Mouse (Mus musculus) lung, postnatal 10 days (tissue): ENCODE results near the gene Iqcn.

ENCODE experiments used
- DNase-seq: peaks from one replicate; pipeline ENCODE4 v3.0.0; 2021

The Iqcn gene

DNA sequence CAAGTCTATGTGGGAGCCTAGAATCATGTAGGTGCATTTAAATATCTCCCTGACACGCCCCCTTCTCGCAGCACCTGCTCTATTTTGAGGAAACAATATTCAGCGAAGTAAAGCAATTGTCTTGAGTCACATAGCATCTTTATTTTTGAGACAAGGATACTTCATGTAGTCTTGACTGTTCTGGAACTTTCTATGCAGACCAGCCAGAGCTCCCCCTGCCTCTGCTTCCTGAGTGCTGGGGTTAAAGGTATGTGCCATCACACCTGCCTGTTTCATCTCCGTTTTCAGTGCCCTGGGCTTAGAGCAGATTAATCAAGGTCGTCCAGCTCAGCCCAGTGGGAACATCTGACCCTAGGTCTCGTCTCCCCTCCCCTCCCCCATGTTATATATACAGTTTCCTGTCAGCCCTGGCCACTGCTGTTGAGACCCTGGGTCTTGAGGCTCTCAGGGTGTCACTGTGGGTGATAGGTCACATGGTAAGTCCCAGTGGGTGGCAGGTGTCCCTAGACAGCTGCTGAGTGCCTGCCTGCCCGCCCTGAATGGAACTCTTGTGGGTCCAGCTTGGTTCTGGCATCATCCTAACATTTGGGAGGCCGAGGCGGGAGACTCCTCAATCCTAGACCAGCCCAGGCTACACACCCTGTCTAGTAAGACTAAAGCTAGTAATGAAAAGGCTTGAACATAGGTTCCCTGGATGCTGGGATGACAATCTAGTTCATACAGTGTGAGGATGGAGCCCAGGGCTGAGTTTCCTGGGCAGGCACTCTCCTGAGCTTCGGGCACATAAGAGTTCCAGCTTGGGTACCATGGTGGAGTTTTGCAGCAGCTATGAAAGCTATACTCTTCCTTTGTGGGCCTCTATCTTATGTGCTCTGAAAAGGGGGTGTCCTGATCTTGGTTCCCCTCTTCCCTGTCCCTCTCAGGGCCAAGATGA is 1.9 kb upstream of the Iqcn start:
- DNase-seq, result no peak

DNA sequence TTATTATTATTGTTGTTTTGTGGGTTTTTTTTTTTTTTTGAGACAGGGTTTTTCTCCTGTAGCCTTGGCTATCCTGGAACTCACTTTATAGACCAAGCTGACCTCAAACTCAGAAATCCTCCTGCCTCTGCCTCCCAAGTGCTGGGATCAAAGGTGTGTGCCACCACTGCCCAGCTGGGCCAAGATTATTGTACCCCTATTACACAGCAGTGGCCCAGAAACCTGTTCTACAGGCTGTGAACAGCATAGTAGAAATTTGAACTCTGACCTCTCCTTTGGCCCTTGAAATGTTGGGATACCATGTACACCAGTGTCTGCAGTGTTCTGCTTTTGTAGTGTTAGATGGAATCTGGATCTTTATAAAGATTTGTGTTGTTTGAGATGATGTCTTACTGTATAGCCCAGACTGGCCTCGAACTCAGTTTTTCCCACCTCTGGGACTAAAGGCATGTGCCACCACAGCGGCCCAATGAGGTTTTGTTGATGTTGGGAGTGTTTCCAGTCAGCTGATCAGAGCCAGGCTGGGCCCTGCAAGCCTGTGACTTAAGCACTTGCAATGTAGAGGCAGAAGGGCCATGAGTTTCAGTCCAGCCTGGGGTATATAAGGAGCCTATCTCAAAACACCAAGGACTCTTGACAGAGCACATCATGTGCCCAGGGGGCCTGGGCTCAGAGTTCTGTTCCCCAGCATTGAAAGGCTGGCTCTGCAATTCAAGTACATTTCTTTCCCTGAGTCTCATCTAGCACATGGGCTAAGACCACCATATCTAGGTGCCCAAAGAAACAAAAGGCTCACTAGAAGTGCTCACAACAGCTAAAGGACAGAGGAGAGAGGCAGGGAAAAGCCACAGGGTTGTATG is 1.0 kb upstream of the Iqcn start:
- DNase-seq, result no peak

- DNase-seq, result peak; percentile 83
Observed at GRCm38 (mm10) chr8:70702842-70703182, 445 bp upstream of the Iqcn start.

DNA sequence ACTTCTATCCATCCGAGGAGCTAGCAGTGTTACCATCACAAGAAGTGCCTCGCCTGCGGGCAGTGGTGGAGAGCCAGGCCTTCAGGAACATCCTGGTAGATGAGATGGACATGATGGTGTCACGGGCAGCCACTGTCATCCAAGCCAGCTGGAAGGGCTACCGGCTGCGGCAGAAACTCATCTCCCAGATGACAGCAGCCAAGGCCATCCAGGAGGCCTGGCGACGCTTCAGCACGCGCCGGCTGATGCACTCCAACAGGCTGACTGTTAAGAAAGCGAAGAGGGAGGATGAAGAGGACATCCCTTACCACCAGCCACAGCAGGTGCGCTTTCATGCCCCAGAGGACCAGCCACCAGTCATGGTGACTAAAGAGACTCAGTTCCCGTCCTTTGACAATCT is 5.0 kb downstream of the Iqcn start:
- DNase-seq, result no peak

DNA sequence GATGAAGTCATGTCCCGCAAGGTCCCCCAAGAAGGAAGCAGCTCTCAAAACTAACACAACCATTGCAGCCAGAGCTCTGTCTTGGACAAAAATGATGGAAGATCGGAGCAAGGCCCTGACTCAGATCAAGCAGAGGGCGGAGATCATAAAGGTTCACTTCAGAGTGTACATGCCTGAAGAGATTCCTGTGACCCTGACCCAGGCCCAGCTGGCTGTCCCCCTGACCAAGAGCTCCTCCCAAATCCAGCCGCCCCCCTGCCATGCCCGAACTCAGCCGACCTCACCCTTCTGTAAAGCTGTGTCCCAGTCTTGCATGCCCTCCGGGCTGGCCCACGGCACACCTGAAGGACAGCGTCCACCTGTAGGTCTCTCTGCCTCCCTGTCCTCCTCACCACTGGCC is 6.5 kb downstream of the Iqcn start:
- no peak for DNase-seq

DNA sequence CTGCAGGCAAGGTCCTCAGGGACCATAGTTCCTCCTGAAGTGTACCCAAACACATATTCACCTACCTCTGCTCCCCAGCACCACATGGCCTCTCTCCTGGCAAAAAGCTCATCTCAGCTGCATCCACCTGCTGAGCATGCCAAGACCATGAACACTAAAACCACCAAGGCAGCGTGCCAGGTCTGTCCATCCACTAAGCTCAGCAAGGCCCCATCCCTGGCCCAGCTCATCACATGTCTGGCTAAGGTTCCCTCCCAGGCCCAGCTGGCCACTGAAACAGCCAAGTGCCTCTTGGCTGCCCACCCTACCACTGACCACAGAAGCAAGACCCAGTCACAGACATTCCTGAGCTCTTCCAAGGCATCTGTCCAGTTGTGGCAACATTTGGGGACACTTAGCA is 7.0 kb downstream of the Iqcn start:
- DNase-seq, result peak; percentile 51

DNA sequence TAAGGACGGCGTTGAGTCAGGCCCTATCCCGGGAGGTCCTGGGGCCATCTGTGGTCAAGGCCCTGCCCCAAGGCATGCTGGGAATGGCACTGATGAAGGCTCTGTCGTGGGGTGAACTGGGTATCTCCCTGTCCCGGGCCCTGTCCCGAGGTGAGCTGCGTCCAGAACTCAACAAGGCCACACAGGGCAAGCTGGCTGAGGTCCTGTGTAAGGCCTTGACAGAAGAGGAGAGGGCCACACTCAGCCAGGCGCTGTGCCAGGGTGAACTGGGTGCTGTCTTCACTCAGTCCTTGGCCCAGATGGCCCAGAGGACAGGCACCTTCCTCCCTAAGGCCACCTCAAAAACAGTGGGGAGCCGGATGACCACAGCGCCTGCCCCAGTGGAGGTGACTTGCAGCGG is 7.8 kb downstream of the Iqcn start:
- DNase-seq, result no peak

GRCm38 (mm10) chr8:70713991-70714390 is 10.7 kb downstream of the Iqcn start:
- no peak for DNase-seq

DNA sequence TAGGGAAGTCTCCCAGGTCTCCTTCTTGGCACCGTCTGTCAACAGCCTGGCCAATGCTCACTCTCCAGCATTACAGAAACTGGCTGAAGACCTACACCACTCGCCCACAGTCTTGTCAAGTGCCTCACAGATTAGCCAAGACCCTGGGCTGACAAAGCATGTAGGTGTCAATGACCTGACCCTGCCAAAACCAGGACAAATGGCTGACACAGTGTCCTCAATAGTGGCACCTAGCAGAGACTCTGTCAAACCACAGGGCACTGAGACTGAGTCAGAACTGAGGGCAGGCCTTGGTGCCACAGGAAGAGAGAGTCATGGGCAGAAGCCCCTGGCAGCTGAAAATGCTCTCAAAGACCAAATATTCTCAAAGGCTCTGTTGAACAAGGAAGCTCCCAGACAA is 11.8 kb downstream of the Iqcn start:
- peak; percentile 1 for DNase-seq

DNA sequence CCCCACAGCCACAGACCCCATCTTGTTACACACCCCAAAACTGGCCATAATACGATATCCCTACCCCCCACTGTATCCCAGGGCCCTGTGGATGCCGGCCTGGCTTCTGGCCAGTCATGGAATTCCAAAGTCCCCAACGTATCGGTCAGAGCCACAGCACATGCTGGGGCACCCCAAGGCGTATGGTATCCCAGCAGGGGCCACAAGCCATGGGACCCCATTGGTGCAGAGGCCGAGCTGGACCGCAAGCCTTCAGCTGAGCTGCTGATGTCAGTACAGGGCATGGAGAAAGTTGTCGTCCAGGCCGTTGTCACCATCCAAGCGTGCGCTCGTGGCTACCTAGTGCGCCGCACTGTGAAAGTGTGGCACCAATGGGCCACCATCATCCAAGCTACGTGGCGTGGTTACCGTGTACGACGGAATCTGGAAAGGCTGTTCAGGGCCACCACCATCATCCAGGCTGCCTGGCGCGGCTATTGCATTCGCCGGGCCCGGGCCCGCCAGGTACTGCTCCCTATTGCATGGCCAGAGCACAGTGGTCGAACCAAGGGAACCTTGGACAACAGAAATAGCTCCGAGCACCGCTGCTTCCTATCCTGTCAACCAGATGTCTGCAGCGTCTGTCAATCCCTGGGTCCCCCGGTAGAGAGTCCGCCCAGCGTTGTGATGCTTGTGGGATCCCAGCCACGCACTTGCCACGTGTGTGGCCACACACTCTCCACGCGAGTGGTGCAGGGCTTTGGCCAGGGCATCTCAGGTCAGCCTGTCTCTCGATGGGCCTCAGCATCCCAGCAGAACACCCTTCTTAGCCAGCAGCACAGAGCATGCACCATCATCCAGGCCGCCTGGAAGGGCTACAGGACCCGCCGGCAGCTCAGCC is 13.5 kb downstream of the Iqcn start:
- no peak for DNase-seq

DNA sequence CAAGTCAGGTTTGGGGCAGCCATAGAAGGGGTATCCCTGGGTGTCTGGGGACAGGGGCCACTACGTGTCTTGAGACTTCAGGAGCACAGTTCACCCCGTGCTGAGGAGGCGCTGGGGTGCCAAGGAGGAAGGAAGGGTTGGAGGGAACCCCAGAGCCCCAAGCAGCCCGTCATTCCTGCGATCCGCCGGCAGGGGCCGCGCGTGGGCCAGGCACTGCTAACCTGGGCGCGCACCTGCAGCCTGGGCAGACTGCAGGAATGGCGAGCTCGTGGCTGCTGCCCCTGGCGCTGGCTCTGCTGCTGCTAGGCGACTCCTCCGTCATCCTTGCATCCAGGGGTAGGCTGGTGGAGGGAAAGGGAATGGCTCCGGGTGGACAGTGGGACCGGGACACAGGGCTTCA is 15.0 kb downstream of the Iqcn start, which contains the start of gene Gm3336:
TSS of gene Gm3336 (plus strand) at position 247 of the 400 bp plus-strand sequence.
- DNase-seq, result peak; percentile 71

- DNase-seq, result peak; percentile 20
Observed at GRCm38 (mm10) chr8:70719796-70720270, 16.6 kb downstream of the Iqcn start.

DNA sequence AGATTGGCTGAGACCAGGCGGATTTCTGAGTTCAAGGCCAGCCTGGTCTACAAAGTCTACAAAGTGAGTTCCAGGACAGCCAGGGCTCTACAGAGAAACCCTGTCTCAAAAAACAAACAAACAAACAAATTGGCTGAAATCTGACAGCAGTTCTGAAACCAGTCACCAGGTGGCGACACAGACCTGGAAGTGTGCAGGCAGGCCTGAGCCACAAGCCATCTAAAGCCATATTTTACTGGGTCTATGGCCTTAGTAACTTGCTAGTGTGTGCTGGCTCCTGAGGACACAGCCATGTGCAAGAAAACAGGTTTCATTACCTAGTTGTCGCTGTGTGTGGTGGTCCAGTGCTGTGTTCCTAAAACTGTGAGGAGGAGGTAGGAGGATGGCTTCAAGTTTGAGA is 17.5 kb downstream of the Iqcn start:
- DNase-seq, result peak; percentile 85

GRCm38 (mm10) chr8:70721601-70722000 is 18.3 kb downstream of the Iqcn start:
- DNase-seq, result peak; percentile 7

GRCm38 (mm10) chr8:70723486-70724210 is 20.4 kb downstream of the Iqcn start, which contains the start of gene Pde4c:
Gene Pde4c, plus strand, starts transcription at chr8:70723720.
- DNase-seq, result peak; percentile 77

DNA sequence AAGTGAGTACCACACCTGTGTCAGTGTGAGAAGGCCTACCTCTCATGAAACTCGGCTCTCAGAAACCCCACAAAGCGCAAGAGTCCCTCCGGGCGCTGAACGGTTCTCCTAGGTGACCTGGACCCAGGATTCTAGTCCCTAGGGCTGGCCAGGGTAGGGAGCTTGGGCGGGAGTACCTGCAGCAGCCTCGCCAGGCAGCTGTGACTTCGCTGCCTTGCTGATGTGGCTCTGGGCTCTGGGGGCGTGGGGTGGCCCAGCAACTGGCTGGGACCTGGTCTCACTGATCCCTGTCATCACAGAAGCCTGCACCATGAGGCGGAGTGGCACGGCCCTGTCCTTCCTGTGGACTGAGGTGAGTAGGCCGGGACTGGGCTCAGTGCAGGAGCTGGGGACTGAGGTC is 21.0 kb downstream of the Iqcn start:
- no peak for DNase-seq

GRCm38 (mm10) chr8:70725792-70726447 is 22.7 kb downstream of the Iqcn start:
- peak; percentile 64 for DNase-seq

DNA sequence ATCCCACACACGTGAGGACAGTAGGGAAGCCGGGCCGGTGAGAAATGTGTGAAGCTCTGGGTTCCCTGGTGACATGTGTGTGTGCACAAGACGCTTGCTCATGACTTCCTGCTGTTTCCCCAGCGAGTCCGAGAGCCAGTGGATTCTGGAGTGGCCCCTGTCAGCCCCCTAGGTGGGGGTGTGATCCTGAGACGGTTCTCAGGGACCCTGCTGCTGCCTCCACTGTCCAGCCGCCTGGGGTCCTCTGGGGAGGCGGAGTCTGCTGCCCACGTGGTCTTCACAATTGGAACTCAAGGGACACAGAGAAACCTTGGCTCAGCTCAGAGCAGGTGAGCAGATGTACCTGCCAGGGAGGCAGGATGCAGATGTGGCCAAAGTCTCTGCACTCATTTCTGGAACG is 23.5 kb downstream of the Iqcn start:
- DNase-seq, result no peak

GRCm38 (mm10) chr8:70729808-70730475 is 26.7 kb downstream of the Iqcn start:
- DNase-seq, result peak; percentile 53

GRCm38 (mm10) chr8:70730956-70731355 is 27.7 kb downstream of the Iqcn start:
- DNase-seq, result no peak

- DNase-seq, result no peak
Observed at GRCm38 (mm10) chr8:70737705-70738104, 34.4 kb downstream of the Iqcn start.
